Mouse (Mus musculus) E14TG2a.4 (cell line): ENCODE data around the gene Tsg101.

Source experiments
- CTCF ChIP-seq: conservative IDR thresholded peaks from 2 replicates; pipeline ENCODE4 v1.5.1; 2014; ENCODE audit warnings: low read length
- POU5F1 ChIP-seq: IDR thresholded peaks from 2 replicates; pipeline ENCODE4 v1.6.1; 2014; ENCODE audit warnings: low read length, borderline replicate concordance

GRCm38 (mm10) chr7:46839861-46840260, 79.9 kb downstream of the Tsg101 start:
- no peak for TF ChIP-seq CTCF
- TF ChIP-seq POU5F1 = no peak
